Mouse (Mus musculus) embryonic facial prominence, embryonic 11.5 days (tissue): ENCODE results near the gene Zfp1. TPM values are rescaled to one million over a fixed set of nuclear protein-coding genes. Genes with fewer than 3 reads are reported as not detected.
"Not testable (repeated sequence)": the region's sequence is repeated elsewhere in the genome, so short reads cannot be mapped to it uniquely, and the experiment has no call there.

ENCODE experiments used
- ATAC-seq: fragments of 200-750 bp; cut with Nextera tagmentation; replicated peaks from 2 replicates; pipeline ENCODE4 v1.8.0; 2017; ENCODE audit warnings: low read depth; ENCODE audit not compliant: insufficient number of reproducible peaks, low FRiP score, low TSS enrichment
- DNase-seq: peaks from one replicate; pipeline ENCODE4 v3.0.0-alpha.2; 2015; ENCODE audit warnings: low spot score
- H3K27ac ChIP-seq: fragments of 300-500 bp; sonication (generic); replicated peaks from 2 replicates; pipeline ENCODE4 v1.5.1; 2014; ENCODE audit warnings: mild to moderate bottlenecking, low read depth, low read length, control low read depth
- H3K27me3 ChIP-seq: fragments of 300-500 bp; sonication (generic); 2 replicates; pipeline ENCODE4 v1.6.1; 2014; ENCODE audit warnings: mild to moderate bottlenecking, low read length, moderate library complexity, mixed read lengths; ENCODE audit not compliant: control insufficient read depth, insufficient read depth
- H3K36me3 ChIP-seq: fragments of 300-500 bp; sonication (generic); replicated peaks from 2 replicates; pipeline ENCODE4 v1.6.1; 2014; ENCODE audit warnings: low read depth, mild to moderate bottlenecking, low read length, moderate library complexity, mixed read lengths; ENCODE audit not compliant: control insufficient read depth, insufficient read depth
- H3K4me1 ChIP-seq: fragments of 300-500 bp; sonication (generic); 2 replicates; pipeline ENCODE4 v1.6.1; 2014; ENCODE audit warnings: low read length, mixed read lengths; ENCODE audit not compliant: control insufficient read depth, insufficient read depth
- H3K4me2 ChIP-seq: fragments of 300-500 bp; sonication (generic); 2 replicates; pipeline ENCODE4 v1.6.1; 2014; ENCODE audit warnings: low read depth, mild to moderate bottlenecking, control low read depth, low read length, moderate library complexity
- H3K4me3 ChIP-seq: fragments of 300-500 bp; sonication (generic); 2 replicates; pipeline ENCODE4 v1.5.1; 2014; ENCODE audit warnings: low read depth, low read length, control low read depth
- H3K9ac ChIP-seq: fragments of 300-500 bp; sonication (generic); replicated peaks from 2 replicates; pipeline ENCODE4 v1.6.1; 2014; ENCODE audit warnings: mild to moderate bottlenecking, control low read depth, low read length
- H3K9me3 ChIP-seq: fragments of 300-500 bp; sonication (generic); replicated peaks from 2 replicates; pipeline ENCODE4 v1.6.1; 2016; ENCODE audit warnings: mild to moderate bottlenecking, low read length, inconsistent platforms, mixed read lengths; ENCODE audit not compliant: control insufficient read depth
- WGBS: fragments of 180-500 bp; shearing (Covaris S2); extraction: QIAGEN DNeasy Blood & Tissue Kit; methylation state at CpG from one replicate; pipeline ENCODE4 v1.1.7; 2014; 5-methylcytosine and 5-hydroxymethylcytosine counted together
- polyA plus RNA-seq: library from polyadenylated mRNA; unstranded; fragments of >200 nt; fragmentation: Nextera tagmentation; extraction: Ambion mirVana; gene quantifications from 2 replicates; pipeline ENCODE4 v1.2.1, GENCODE M21; 2014

The Zfp1 gene
- polyA plus RNA-seq, 1 experiment from 2014 or later, result 26.9 TPM

GRCm38 (mm10) chr8:111642496-111642895 lies 705 bp upstream of the Zfp1 start:
- no peak overlapping the region for H3K9ac ChIP-seq
- H3K9me3 ChIP-seq, result no peaks in the 10 kb centered on the region
- no peak overlapping the region; the same call in 1 of the 2 replicates for H3K27ac ChIP-seq
- no peaks in the 10 kb centered on the region for H3K36me3 ChIP-seq
- 64% methylated on average over 5 of the region's 5 CpGs for WGBS
- ATAC-seq (0 out of 2 replicates have a peak, but pooled peaks have one; percentile 2), DNase-seq (no peak)
- H3K4me3 ChIP-seq, result peak overlapping the region; percentile 82
- H3K4me1 ChIP-seq, result no peaks in the 10 kb centered on the region
- H3K27me3 ChIP-seq, result no peaks in the 10 kb centered on the region
- peak overlapping the region; percentile 33 for H3K4me2 ChIP-seq

GRCm38 (mm10) chr8:111642939-111643263 lies 300 bp upstream of the Zfp1 start:
- Histone ChIP-seq H3K4me3 (peak overlapping the region; percentile 82), H3K9me3 (no peaks in the 10 kb centered on the region), H3K4me1 (no peaks in the 10 kb centered on the region), H3K9ac (peak overlapping the region; percentile 35), H3K4me2 (peak overlapping the region; percentile 33), H3K27me3 (no peaks in the 10 kb centered on the region), H3K36me3 (no peaks in the 10 kb centered on the region), H3K27ac (peak overlapping the region; percentile 88; the same call in 1 of the 2 replicates)
- DNase-seq, result no peak
- 13% methylated on average over 5 of the region's 5 CpGs for WGBS
- ATAC-seq, result peak; percentile 37

DNA sequence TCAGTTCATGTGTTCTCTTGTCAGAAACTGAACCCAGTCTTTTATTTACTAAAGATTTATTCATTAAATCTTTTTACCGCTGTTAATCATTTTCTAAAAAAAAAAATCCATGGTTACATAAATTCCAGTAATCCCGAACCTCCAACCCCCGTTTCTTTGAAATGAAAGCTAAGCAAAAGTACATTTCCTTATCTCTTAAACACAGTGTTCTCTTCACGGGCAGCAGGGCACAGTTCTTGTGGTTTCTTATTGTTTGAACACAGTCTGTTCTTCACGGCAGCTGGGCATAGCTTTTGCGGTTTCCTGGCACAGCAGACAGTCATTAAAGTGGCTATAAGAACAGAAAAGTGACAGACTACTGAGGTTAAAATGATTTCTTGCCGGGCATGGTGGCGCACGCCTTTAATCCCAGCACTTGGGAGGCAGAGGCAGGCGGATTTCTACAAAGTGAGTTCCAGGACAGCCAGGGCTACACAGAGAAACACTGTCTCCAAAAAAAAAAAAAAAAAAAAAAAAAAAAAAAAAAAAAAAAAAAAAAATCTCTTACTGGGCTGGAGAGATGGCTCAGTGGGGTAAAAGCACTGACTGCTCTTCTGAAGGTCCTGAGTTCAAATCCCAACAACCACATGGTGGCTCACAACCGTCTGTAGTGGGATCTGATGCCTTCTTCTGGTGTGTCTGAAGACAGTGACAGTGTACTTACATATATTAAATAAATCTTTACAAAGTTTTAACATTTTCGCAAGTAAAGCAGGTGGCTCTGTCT lies 1.3 kb downstream of the Zfp1 start:
- not testable (repeated sequence) for H3K9ac ChIP-seq, H3K27ac ChIP-seq, H3K36me3 ChIP-seq, H3K4me1 ChIP-seq, ATAC-seq, H3K27me3 ChIP-seq, DNase-seq, H3K9me3 ChIP-seq
- H3K4me2 ChIP-seq, result peak overlapping the region; percentile 58
- peak overlapping the region; percentile 82 for H3K4me3 ChIP-seq
- 79% methylated on average over 12 of the region's 12 CpGs for WGBS

- Histone ChIP-seq H3K4me2 (no peak overlapping the region), H3K27me3 (no peaks in the 10 kb centered on the region), H3K9ac (no peak overlapping the region), H3K27ac (no peak overlapping the region), H3K4me1 (no peaks in the 10 kb centered on the region), H3K36me3 (no peaks in the 10 kb centered on the region), H3K4me3 (no peak overlapping the region), H3K9me3 (no peaks in the 10 kb centered on the region)
- WGBS, result 97% methylated on average over 8 of the region's 8 CpGs
- ATAC-seq (no peak), DNase-seq (no peak)
Observed at GRCm38 (mm10) chr8:111645715-111646114, 2.5 kb downstream of the Zfp1 start.

DNA sequence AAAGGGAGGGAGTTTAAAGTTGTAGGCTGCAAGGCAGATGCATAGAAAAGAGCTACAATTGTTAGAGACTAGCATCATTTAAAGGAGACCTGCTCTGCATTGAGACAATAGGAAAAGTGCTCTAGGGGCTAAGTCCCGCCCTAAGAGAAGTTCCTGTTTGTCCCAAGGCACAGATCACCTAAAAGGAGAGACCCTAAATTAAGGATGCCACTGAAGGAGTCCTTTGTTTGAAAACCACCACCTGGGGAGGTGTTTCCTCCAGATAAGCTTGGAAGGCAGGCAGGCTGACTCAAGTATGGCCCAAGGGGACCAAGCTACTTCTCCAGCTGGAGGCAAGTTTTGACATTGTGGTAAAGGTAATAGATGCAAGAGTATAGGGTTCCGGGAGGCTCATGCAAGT lies 5.6 kb downstream of the Zfp1 start:
- H3K27ac ChIP-seq, result no peak overlapping the region
- 51% methylated on average over 2 of the region's 2 CpGs for WGBS
- no peak for DNase-seq
- H3K9me3 ChIP-seq, result no peaks in the 10 kb centered on the region
- no peaks in the 10 kb centered on the region for H3K27me3 ChIP-seq
- no peak for ATAC-seq
- no peak overlapping the region for H3K9ac ChIP-seq
- H3K36me3 ChIP-seq, result no peaks in the 10 kb centered on the region
- H3K4me3 ChIP-seq, result no peak overlapping the region
- no peak overlapping the region for H3K4me2 ChIP-seq
- no peaks in the 10 kb centered on the region for H3K4me1 ChIP-seq

DNA sequence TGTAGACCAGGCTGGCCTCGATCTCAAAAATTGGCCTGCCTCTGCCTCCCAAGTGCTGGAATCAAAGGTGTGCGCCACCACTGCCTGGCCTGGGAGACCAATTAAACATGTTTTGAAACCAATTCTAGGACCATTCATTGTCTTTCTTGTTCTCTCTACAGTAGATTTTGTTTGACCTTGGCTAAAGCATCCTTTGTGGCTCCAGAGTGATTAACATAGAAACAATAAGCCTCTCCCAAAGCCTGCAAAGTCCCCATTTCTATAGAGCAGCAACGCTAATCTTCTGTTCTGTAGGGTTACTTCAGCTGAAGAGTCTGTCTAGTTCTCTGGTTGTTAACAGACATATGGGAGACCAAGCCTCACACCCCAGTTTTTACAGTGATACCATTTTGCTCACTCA lies 7.5 kb downstream of the Zfp1 start:
- 88% methylated on average over 3 of the region's 3 CpGs for WGBS
- Histone ChIP-seq H3K9me3 (no peaks in the 10 kb centered on the region), H3K9ac (no peak overlapping the region), H3K36me3 (no peaks in the 10 kb centered on the region), H3K27me3 (no peaks in the 10 kb centered on the region), H3K27ac (no peak overlapping the region), H3K4me3 (no peak overlapping the region), H3K4me2 (no peak overlapping the region), H3K4me1 (no peaks in the 10 kb centered on the region)
- ATAC-seq, result no peak
- no peak for DNase-seq

GRCm38 (mm10) chr8:111653524-111653923 lies 10.3 kb downstream of the Zfp1 start:
- DNase-seq (no peak), ATAC-seq (no peak)
- Histone ChIP-seq H3K4me3 (no peak overlapping the region), H3K4me1 (no peaks in the 10 kb centered on the region), H3K27ac (no peak overlapping the region), H3K36me3 (no peaks in the 10 kb centered on the region), H3K27me3 (no peaks in the 10 kb centered on the region), H3K4me2 (no peak overlapping the region), H3K9ac (no peak overlapping the region), H3K9me3 (no peaks in the 10 kb centered on the region)
- 92% methylated on average over 2 of the region's 2 CpGs for WGBS

DNA sequence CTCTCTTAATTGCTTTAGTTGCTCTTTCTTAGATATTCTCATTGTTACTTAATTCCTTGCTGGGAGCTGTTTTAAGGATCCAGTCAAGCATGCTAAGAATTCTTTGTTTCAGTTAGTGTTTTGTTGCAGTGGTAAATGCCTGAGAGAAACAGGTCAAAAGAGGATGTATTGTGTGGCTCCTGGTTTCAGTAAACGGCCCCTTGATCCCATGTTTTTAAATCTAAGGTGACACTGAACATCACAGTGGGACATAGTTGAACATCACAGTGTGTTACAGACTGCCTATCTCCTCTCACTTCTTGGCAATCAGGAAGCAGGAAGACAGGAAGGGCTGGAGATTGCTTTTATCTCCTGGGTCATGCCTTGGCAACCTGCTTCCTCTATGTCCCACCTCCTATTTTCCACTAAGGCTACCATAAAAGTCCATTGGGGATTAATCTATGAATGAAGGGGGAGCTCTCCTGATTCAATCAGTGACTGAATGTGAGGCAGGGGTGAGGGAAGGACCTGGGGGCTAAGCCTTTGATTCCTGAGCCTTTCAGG lies 14.2 kb downstream of the Zfp1 start:
- no peak for ATAC-seq
- no peak for DNase-seq
- H3K4me3 ChIP-seq, result no peak overlapping the region
- no peaks in the 10 kb centered on the region for H3K9me3 ChIP-seq
- no peaks in the 10 kb centered on the region for H3K4me1 ChIP-seq
- H3K27me3 ChIP-seq, result no peaks in the 10 kb centered on the region
- no peak overlapping the region for H3K9ac ChIP-seq
- WGBS, result 32% methylated on average over 1 of the region's 1 CpGs
- no peak overlapping the region for H3K27ac ChIP-seq
- H3K36me3 ChIP-seq, result no peaks in the 10 kb centered on the region
- H3K4me2 ChIP-seq, result no peak overlapping the region
